In genomic region chr15:85221115-85221854, GRCm38 (mm10) we compare ENCODE assay signal across 10 mouse cellular contexts. TPM values are rescaled to one million over a fixed set of nuclear protein-coding genes. Genes with fewer than 3 reads are reported as not detected.
DNase-seq lines count a peak whose midpoint lies in the region; ATAC-seq and TF ChIP-seq lines count a peak whose summit lies in the region.
"Had no signal": no experiment of that assay in that cellular context is flagged by ENCODE, and none has a peak within 500 bp of the region (broad histone marks: within the 10 kb centered on the region; RNA-seq: fewer than 3 reads in every experiment).

No protein-coding gene starts in this region.

- WGBS in hindbrain, embryonic 10.5 days: 85% methylated on average over 12 of the region's 12 CpGs
- WGBS in hindbrain, postnatal 0 days: 56% methylated on average over 12 of the region's 12 CpGs
- 89% methylated on average over 12 of the region's 12 CpGs for WGBS in limb, embryonic 10.5 days
- WGBS in cerebellum, adult 2 months: 49% methylated on average over 12 of the region's 12 CpGs

- peak overlapping the region; percentile 13; the same call in 1 of the 2 replicates for H3K27ac ChIP-seq in hindbrain, embryonic 10.5 days
- H3K27ac ChIP-seq in hindbrain, postnatal 0 days: no peak overlapping the region
- 0 out of 2 replicates have a peak overlapping the region, but pooled peaks have one; percentile 14 for H3K27ac ChIP-seq in limb, embryonic 10.5 days
- H3K27ac ChIP-seq in cerebellum, adult 2 months (ENCODE audit: insufficient read depth, low read length): no peak overlapping the region
- H3K27ac ChIP-seq: liver, embryonic 15.5 days had no signal

- no peak overlapping the region for H3K4me2 ChIP-seq in hindbrain, postnatal 0 days (ENCODE audit: low read depth, low read length)
- H3K4me2 ChIP-seq: liver, embryonic 15.5 days had no signal

- no peak overlapping the region for H3K4me3 ChIP-seq in hindbrain, embryonic 10.5 days
- H3K4me3 ChIP-seq in hindbrain, postnatal 0 days (ENCODE audit: low read length): no peak overlapping the region
- H3K4me3 ChIP-seq in G1E (ENCODE audit: low read depth, low read length): 0 out of 2 replicates have a peak overlapping the region, but pooled peaks have one; percentile 8
- no peak overlapping the region for H3K4me3 ChIP-seq in limb, embryonic 10.5 days
- no peak overlapping the region for H3K4me3 ChIP-seq in cerebellum, adult 2 months (replicated peaks; ENCODE audit: insufficient read depth, low read depth, low read length)
- H3K4me3 ChIP-seq: liver, embryonic 15.5 days had no signal

- TF ChIP-seq CTCF in hindbrain, postnatal 0 days (IDR thresholded peaks at IDR 0.05; ENCODE audit: low read depth): no peak
- TF ChIP-seq CTCF in G1E (IDR thresholded peaks at IDR 0.05; ENCODE audit: low read depth, low read length): no peak
- TF ChIP-seq CTCF in cerebellum, adult 2 months (IDR thresholded peaks at IDR 0.05; ENCODE audit: borderline replicate concordance, insufficient read depth, low read depth, low read length): no peak

- H3K36me3 ChIP-seq in hindbrain, embryonic 10.5 days: peaks cover 96% of the 10 kb centered on the region
- H3K36me3 ChIP-seq in hindbrain, postnatal 0 days (ENCODE audit: insufficient read depth, low read length): no peaks in the 10 kb centered on the region
- no peaks in the 10 kb centered on the region for H3K36me3 ChIP-seq in G1E (replicated peaks)
- H3K36me3 ChIP-seq in limb, embryonic 10.5 days: peaks cover 99% of the 10 kb centered on the region
- H3K36me3 ChIP-seq: liver, embryonic 15.5 days had no signal

- H3K9ac ChIP-seq in hindbrain, postnatal 0 days (replicated peaks; ENCODE audit: low read length): no peak overlapping the region
- H3K9ac ChIP-seq: liver, embryonic 15.5 days had no signal

- no peak for ATAC-seq in hindbrain, postnatal 0 days
- ATAC-seq in G1E (ENCODE audit: extremely low read depth, insufficient number of reproducible peaks, low FRiP score, poor library complexity, severe bottlenecking): no peak

- H3K9me3 ChIP-seq in hindbrain, embryonic 10.5 days: peaks cover 3% of the 10 kb centered on the region; the same call in 1 of the 2 replicates
- H3K9me3 ChIP-seq in hindbrain, postnatal 0 days (ENCODE audit: low read length): no peaks in the 10 kb centered on the region
- H3K9me3 ChIP-seq in G1E (replicated peaks): peaks cover 87% of the 10 kb centered on the region
- H3K9me3 ChIP-seq in limb, embryonic 10.5 days (replicated peaks): no peaks in the 10 kb centered on the region
- H3K9me3 ChIP-seq: liver, embryonic 15.5 days had no signal

- TF ChIP-seq POLR2A in cerebellum, adult 2 months (IDR thresholded peaks at IDR 0.05; ENCODE audit: borderline replicate concordance, insufficient read depth, low read length): no peak

- H3K27me3 ChIP-seq in hindbrain, embryonic 10.5 days (ENCODE audit: insufficient read depth, poor library complexity, severe bottlenecking): no peaks in the 10 kb centered on the region
- H3K27me3 ChIP-seq in hindbrain, postnatal 0 days (ENCODE audit: insufficient read depth, low read length): no peaks in the 10 kb centered on the region
- H3K27me3 ChIP-seq in G1E (ENCODE audit: insufficient read depth, low read length): no peaks in the 10 kb centered on the region
- no peaks in the 10 kb centered on the region for H3K27me3 ChIP-seq in limb, embryonic 10.5 days (ENCODE audit: low read depth, poor library complexity, severe bottlenecking)
- H3K27me3 ChIP-seq in cerebellum, adult 2 months (ENCODE audit: control insufficient read depth, insufficient read depth, low read length): no peaks in the 10 kb centered on the region
- H3K27me3 ChIP-seq: liver, embryonic 15.5 days had no signal

- DNase-seq in hindbrain, embryonic 10.5 days (ENCODE audit: low spot score): no peak
- DNase-seq in hindbrain, postnatal 0 days (ENCODE audit: low spot score): no peak
- no peak for DNase-seq in G1E (ENCODE audit: low spot score)
- DNase-seq in gastrocnemius, postnatal 10 days: peak; percentile 56
- no peak for DNase-seq in limb, embryonic 10.5 days (ENCODE audit: low spot score)
- DNase-seq in cerebellum, adult 2 months: no peak
- no peak for DNase-seq in urinary bladder, postnatal 36 days (ENCODE audit: low spot score in 2 of 2)
- DNase-seq in left cerebral cortex, adult 8-10 months (ENCODE audit: low spot score in 2 of 2): no peak

- H3K4me1 ChIP-seq in hindbrain, embryonic 10.5 days (replicated peaks): 0 out of 2 replicates have a peak, but pooled peaks cover 5% of the 10 kb centered on the region
- H3K4me1 ChIP-seq in hindbrain, postnatal 0 days (ENCODE audit: insufficient read depth, low read length): no peaks in the 10 kb centered on the region
- no peaks in the 10 kb centered on the region for H3K4me1 ChIP-seq in G1E (ENCODE audit: insufficient read depth, low read depth, low read length)
- H3K4me1 ChIP-seq in limb, embryonic 10.5 days: 0 out of 2 replicates have a peak, but pooled peaks cover 6% of the 10 kb centered on the region
- H3K4me1 ChIP-seq in cerebellum, adult 2 months (ENCODE audit: control insufficient read depth, insufficient read depth, low read length): no peaks in the 10 kb centered on the region
- H3K4me1 ChIP-seq: liver, embryonic 15.5 days had no signal

RNA-seq across cellular contexts. Expression of gene Fbln1, which starts 15.5 kb away (rescaled TPM):
- 157 and 168 TPM in 2 replicates for polyA plus RNA-seq in hindbrain, embryonic 10.5 days (2016; fragmentation: Nextera tagmentation; extraction: Ambion mirVana)
- 68.4 and 73.9 TPM in 2 replicates for total RNA-seq in hindbrain, postnatal 0 days (2014; rRNA removed)
- polyA plus RNA-seq in hindbrain, postnatal 0 days (2015; fragmentation: Nextera tagmentation; extraction: Ambion mirVana): 48.3 and 52.1 TPM in 2 replicates
- total RNA-seq in G1E (2014; fragmentation: Nextera tagmentation) (not detected in 2 replicates), G1E (2017) (0.05 TPM in 1 of 2 replicates, not detected in the other)
- polyA plus RNA-seq in G1E (2012): not detected in 2 replicates
- 10 to 100 TPM; 18.7 to 23.4 TPM for total RNA-seq in gastrocnemius, postnatal 10 days (2021)
- polyA plus RNA-seq in limb, embryonic 10.5 days (2016; fragmentation: Nextera tagmentation; extraction: Ambion mirVana): 258 and 261 TPM in 2 replicates
- polyA plus RNA-seq in cerebellum, adult 2 months (2012; rRNA removed): 6.9 and 10.1 TPM in 2 replicates
- 10 to 100 TPM; 11.6 to 14.5 (median 11.9) TPM for total RNA-seq in left cerebral cortex, adult 8-10 months (2022)
- total RNA-seq: MEL had no signal

Comparison
In these comparisons a context has a peak if more than half of its experiments do, and no peak if none do; other contexts are left out.
1. H3K27ac ChIP-seq: peak in hindbrain, embryonic 10.5 days (single experiment) and limb, embryonic 10.5 days (single experiment); none in hindbrain, postnatal 0 days (single experiment) and cerebellum, adult 2 months (single experiment).